Mouse (Mus musculus) embryonic stem cell, embryonic (primary cell): Measurements from ENCODE around the gene Obscn.

Source experiments
- CTCF ChIA-PET, 4 experiments: fragments of 300-600 bp in 2 of 4; fragments of 350-600 bp in 2 of 4; sonication (Branson Sonifier 250); formaldehyde crosslinking; loops; one replicate each; lab custom pipeline; 2022; ENCODE audit warnings: inconsistent platforms in 2 of 4; lab: Charles Lee
- POLR2A ChIA-PET, 4 experiments: fragments of 300-600 bp in 2 of 4; fragments of 350-600 bp in 2 of 4; sonication (Branson Sonifier 250); formaldehyde crosslinking; loops; one replicate each; lab custom pipeline; 2022; ENCODE audit warnings: antibody characterized with exemption in 4 of 4, inconsistent platforms in 1 of 4; lab: Charles Lee

The Obscn gene

DNA sequence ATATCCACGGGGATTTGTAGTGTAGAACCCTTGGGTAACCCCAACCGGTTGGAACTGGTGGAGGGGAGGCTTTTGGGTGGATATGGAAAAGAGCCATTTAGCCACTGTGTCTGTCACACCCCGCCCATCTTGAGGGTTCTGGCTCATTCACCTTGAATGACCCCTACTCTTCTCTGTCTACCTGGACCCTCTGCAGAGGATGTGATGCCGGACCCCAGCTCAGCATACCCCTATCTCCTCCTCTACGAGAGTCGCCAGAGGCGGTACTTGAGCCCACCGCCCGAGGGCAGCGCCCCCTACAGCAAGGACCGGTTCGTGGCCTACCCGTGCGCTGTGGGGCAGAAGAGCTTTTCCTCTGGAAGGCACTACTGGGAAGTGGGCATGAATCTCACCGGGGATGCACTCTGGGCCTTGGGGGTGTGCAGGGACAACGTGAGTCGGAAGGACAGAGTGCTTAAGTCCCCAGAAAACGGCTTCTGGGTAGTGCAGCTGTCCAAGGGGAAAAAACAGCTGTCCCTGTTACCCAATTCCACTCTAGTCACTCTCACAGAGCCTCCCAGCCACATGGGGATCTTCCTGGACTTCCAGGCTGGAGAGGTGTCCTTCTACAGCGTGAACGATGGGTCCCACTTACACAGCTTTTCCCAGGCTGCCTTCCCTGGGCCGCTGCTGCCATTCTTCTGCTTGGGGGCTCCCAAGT lies 165.2 kb downstream of the Obscn start:
- POLR2A ChIA-PET: interaction anchor here (0.6 to 5.3 kb wide), 22 partner anchors 8 to 66 kb away, joined by 3 to 56 read pairs (median 5); partner anchors contain the start of genes Hist3h2a (in 4 of the 4), Trim17 (in 4 of the 4), Hist3h2ba (in 2 of the 4) and Trim11 (in 2 of the 4)
- CTCF ChIA-PET: interaction anchor here (0.5 to 2.3 kb wide), 26 partner anchors 9 to 332 kb away, joined by 3 to 22 read pairs (median 4); partner anchors contain the start of genes Hist3h2a (in 1 of the 4), Rnf187 (in 1 of the 4) and Trim17 (in 1 of the 4)

DNA sequence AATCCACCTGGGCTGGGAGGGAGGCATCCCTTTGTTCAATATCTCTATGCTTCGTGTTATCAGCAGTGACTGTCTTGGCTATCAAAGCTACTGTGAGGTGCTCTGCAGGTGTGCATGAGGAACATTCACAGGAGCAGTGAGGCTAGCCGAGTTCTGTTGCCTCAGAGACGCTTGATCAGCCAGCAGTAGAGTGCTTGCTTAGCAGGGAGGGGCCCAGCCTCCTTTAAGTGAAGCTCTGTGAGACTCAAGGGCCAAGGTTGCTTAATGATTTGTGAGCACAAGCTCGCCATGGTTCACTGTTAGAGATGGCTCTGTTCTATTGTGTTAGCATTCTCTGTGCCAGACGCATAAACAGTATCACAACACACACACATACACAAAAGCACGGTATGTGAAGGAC lies 166.5 kb downstream of the Obscn start:
- POLR2A ChIA-PET: interaction anchor here in 3 of 4 experiments (0.7 to 5.3 kb wide), 23 partner anchors 8 to 42 kb away, joined by 3 to 56 read pairs (median 5); partner anchors contain the start of genes Hist3h2a (in 3 of the 3), Trim17 (in 3 of the 3), Trim11 (in 2 of the 3) and Hist3h2ba (in 1 of the 3)
- CTCF ChIA-PET: interaction anchor here (0.5 to 2.3 kb wide), 22 partner anchors 8 to 555 kb away, joined by 3 to 19 read pairs (median 3); partner anchors contain the start of genes Rnf187 (in 1 of the 4) and Trim11 (in 1 of the 4)

DNA sequence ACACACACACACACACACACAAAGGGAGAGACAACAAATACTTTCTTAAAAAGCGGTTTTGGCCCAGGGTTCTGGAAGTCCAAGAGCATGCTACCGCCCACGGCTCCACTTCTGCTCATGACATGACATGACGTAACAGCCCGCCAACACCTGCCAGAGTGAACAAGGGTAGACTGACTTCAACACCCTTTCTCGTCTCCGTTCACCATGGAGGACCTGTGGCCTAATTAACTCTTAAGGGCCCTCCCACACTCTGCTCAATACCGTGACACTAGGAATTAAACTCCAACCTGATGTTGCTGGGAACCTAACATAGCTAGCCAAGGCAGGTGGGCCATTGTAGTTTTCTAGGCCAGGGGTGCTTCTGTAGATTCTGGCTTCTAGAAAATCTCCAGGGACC lies 167.2 kb downstream of the Obscn start:
- CTCF ChIA-PET: interaction anchor here (0.6 to 2.3 kb wide), 10 partner anchors 9 to 336 kb away, joined by 3 to 19 read pairs (median 3); partner anchors contain the start of gene Trim11 (in 1 of the 4)
- POLR2A ChIA-PET: interaction anchor here in 3 of 4 experiments (0.7 to 5.3 kb wide), 16 partner anchors 8 to 30 kb away, joined by 3 to 56 read pairs (median 4); partner anchors contain the start of genes Hist3h2a (in 2 of the 3), Trim11 (in 2 of the 3), Trim17 (in 2 of the 3) and Hist3h2ba (in 1 of the 3)

DNA sequence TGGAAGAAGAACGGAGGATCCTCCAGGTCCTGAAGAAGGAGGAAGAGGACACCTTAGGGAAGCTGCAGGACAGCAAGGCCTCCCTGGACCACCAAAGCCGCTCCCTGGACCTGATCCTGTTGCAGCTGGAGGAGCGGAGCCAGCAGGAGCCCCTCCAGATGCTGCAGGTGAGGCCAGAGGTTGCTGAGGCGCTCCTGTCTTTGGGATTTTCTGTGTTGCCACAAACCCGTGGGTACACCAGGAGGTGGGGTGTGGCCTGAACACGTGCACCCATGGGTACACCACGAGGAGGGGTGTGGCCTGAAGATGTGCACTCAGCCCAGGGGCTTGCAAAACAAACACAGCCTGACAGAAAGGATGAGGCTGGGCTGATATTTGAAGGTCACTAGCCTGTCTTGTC lies 167.7 kb downstream of the Obscn start:
- CTCF ChIA-PET: interaction anchor here in 1 of 4 experiments (1.6 kb wide), 1 partner anchor 40 kb away, joined by 3 read pairs; no protein-coding TSS in a partner anchor
- POLR2A ChIA-PET: interaction anchor here in 2 of 4 experiments (0.9 to 5.3 kb wide), 6 partner anchors 10 to 25 kb away, joined by 3 to 56 read pairs (median 20); partner anchors contain the start of genes Hist3h2a (in 2 of the 2), Trim11 (in 2 of the 2) and Trim17 (in 2 of the 2)

DNA sequence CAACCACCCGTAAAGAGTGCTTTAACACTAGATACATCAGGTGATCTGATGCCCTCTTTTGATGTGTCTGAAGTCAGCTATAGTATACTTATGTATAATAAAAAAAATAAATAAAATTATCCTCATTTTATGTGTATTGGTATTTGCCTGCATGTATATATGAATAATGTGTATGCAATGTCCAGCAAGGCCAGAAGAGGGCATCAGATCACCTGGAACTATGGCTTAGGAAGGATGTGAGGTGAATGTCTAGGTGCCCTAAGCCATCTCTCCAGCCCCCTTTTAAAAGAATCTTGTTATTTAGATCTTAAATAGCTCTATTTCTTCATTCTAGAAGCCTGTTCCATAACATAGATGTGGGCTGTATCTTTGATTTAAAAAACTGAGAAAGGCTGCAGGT lies 168.9 kb downstream of the Obscn start:
- POLR2A ChIA-PET: interaction anchor here in 2 of 4 experiments (0.7 to 4.6 kb wide), 6 partner anchors 10 to 37 kb away, joined by 3 to 39 read pairs (median 8); partner anchors contain the start of genes Hist3h2a (in 2 of the 2), Trim11 (in 2 of the 2), Trim17 (in 2 of the 2) and Hist3h2ba (in 1 of the 2)

DNA sequence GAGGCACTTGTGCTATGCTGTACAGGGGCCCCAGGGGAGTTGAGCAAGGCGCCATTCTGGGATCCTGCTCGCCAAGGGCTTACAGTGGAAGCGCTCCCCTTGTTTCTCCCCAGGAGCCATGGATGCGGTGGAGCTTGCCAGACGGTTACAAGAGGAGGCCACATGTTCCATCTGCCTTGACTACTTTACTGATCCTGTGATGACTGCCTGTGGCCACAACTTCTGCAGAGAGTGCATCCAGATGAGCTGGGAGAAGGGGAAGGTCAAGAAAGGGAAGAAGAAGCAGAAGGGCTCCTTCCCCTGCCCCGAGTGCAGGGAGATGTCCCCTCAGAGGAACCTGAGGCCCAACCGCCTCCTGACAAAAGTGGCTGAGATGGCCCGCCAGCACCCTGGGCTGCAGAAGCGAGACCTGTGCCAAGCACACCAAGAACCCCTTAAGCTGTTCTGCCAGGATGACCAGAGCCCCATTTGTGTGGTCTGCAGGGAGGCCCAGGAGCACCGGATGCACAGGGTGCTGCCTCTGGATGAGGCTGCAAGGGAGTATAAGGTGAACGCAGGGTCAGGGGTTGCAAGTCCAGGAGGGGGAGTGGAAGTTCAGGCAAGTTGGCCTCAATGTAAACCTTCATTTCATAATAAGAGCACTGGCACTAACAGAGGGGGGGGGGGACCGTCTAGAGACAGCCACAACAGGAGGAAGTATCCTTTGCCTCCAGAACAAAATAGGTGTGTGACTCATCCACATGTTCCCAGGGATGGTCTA lies 171.0 kb downstream of the Obscn start:
- POLR2A ChIA-PET: interaction anchor here in 3 of 4 experiments (1.0 to 4.6 kb wide), 8 partner anchors 10 to 186 kb away, joined by 3 to 39 read pairs (median 6); partner anchors contain the start of genes Hist3h2a (in 3 of the 3), Trim17 (in 3 of the 3) and Trim11 (in 2 of the 3)

More for the DNA sequence above, 168.9 kb downstream of the Obscn start:
- CTCF ChIA-PET: interaction anchor here in 2 of 4 experiments (1.3 to 1.4 kb wide), 2 partner anchors 12 to 14 kb away, joined by 3 to 5 read pairs; no protein-coding TSS in a partner anchor

DNA sequence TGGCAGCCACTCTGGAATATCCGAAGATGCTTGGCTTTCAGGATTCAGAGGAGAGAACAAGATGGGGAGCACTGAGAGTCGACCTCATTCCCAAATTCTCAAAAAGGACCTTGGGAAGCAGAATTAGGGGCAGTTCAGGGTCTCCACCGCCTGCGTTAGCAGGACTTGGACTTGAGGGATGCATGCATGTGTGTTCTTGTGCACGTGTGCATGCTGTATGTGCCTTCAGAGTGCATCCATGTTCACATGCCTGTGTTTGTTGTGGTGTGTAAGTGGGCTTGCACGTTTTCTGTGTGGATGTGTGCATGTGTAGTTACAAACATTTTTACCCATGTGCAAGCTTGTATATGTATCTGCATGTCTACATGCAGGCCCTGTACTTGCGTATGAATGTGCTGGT lies 172.0 kb downstream of the Obscn start:
- ChIA-PET POLR2A (interaction anchor here in 3 of 4 experiments (0.5 to 4.6 kb wide), 9 partner anchors 9 to 1446 kb away, joined by 3 to 39 read pairs (median 5); partner anchors contain the start of genes Hist3h2a (in 3 of the 3), Trim17 (in 3 of the 3), Fam114a2 (in 1 of the 3) and Mfap3 (in 1 of the 3)), CTCF (interaction anchor here in 2 of 4 experiments (0.5 to 0.7 kb wide), 2 partner anchors 36 to 203 kb away, joined by 3 to 4 read pairs; no protein-coding TSS in a partner anchor)

More for the DNA sequence above, 171.0 kb downstream of the Obscn start:
- CTCF ChIA-PET: interaction anchor here in 1 of 4 experiments (0.7 to 1.0 kb wide), 2 partner anchors 17 to 37 kb away, joined by 3 to 5 read pairs; no protein-coding TSS in a partner anchor

DNA sequence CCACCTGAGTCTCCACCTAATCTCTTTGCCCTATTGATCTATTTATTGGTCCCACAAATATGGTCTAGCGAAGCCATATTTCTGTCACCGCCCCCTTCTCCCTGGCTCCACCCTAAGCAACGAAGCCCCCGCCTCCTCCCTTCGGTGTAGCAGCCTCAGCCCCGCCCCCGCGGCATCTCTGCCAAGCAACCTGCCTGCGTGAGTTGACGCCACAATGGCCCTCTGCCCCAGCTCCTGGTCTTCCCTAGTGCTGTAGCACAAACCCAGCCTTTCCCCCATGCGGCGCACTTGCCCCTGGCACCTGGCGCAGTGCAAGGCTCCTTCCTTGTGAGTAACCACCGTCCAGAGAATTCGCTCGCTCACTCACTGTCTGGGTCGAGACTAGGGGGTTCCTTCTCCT lies 172.7 kb downstream of the Obscn start:
- CTCF ChIA-PET: interaction anchor here in 1 of 4 experiments (0.6 kb wide), 1 partner anchor 120 kb away, joined by 3 read pairs; no protein-coding TSS in a partner anchor

DNA sequence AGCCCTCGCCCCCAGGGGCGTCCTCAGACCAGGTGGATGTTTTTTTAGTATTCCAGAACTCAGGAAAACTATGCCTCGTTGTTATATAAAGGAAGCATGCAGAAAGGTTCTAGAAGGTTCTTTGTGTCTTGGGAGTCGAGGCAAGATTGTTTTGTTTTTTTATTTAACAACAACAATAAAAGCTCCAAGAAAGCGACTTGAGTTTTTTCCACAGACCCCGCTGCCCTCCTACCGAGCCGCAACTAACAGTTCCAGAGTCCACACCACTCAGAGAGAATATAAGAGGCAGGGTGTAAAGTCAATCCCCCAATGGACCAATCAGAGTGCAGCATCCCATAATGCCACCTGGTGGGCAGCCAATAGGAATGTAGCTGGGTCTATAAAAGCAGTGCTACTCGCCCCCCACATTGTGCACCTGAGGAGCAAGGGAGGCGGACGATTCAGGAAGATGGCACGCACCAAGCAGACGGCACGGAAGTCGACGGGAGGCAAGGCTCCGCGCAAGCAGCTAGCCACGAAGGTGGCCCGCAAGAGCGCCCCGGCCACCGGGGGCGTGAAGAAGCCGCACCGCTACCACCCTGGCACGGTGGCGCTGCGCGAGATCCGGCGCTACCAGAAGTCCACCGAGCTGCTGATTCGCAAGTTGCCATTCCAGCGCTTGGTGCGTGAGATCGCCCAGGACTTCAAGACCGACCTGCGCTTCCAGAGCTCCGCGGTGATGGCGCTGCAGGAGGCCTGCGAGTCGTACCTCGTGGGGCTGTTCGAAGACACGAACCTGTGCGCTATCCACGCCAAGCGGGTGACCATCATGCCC lies 174.6 kb downstream of the Obscn start:
- ChIA-PET CTCF (interaction anchor here (0.6 to 3.5 kb wide), 9 partner anchors 9 to 166 kb away, joined by 3 to 16 read pairs (median 4); no protein-coding TSS in a partner anchor), POLR2A (interaction anchor here (0.6 to 11.1 kb wide), 32 partner anchors 8 to 508 kb away, joined by 3 to 133 read pairs (median 4); partner anchors contain the start of genes Trim11 (in 4 of the 4), Hist3h2ba (in 2 of the 4), Rnf187 (in 2 of the 4) and Zfp39 (in 2 of the 4))

More for the DNA sequence above, 172.7 kb downstream of the Obscn start:
- POLR2A ChIA-PET: interaction anchor here (0.5 to 11.1 kb wide), 8 partner anchors 8 to 1445 kb away, joined by 3 to 133 read pairs (median 6); partner anchors contain the start of genes Hist3h2a (in 4 of the 4), Trim17 (in 4 of the 4), Fam114a2 (in 1 of the 4) and Mfap3 (in 1 of the 4)

DNA sequence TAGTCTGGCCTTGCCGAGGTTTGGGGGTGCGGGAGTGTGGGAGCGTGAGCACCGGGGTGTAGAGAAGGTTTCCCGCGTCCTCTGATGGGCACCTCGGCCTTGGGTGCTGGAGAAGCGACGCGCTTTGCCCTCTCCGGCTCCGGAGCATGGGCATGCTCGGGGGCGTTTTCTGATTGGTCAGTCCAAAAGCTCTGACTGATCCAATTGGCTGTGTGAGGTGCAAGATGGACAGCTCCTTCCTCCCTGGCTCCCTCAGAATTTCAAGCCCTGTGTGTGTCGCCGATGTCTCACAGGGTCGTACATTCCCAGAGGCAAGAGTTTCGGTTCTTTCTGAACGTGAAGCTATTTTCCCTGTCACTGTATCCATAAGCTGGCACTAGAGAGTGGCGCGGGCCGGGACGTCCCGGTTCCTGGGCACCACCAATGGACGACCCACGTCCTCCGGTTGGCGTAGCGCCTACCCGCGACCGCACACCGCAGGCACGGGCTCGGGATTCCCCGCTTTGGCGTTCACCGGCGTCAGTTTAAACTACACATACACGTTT lies 176.2 kb downstream of the Obscn start:
- ChIA-PET CTCF (interaction anchor here (0.6 to 3.5 kb wide), 20 partner anchors 10 to 620 kb away, joined by 3 to 16 read pairs (median 5); partner anchors contain the start of genes Hist3h2ba (in 2 of the 4) and Trim11 (in 2 of the 4)), POLR2A (interaction anchor here in 3 of 4 experiments (0.6 to 11.1 kb wide), 29 partner anchors 9 to 629 kb away, joined by 3 to 133 read pairs (median 6); partner anchors contain the start of genes Hist3h2ba (in 3 of the 3), Trim11 (in 3 of the 3), Rnf187 (in 2 of the 3) and Iba57 (in 1 of the 3))

DNA sequence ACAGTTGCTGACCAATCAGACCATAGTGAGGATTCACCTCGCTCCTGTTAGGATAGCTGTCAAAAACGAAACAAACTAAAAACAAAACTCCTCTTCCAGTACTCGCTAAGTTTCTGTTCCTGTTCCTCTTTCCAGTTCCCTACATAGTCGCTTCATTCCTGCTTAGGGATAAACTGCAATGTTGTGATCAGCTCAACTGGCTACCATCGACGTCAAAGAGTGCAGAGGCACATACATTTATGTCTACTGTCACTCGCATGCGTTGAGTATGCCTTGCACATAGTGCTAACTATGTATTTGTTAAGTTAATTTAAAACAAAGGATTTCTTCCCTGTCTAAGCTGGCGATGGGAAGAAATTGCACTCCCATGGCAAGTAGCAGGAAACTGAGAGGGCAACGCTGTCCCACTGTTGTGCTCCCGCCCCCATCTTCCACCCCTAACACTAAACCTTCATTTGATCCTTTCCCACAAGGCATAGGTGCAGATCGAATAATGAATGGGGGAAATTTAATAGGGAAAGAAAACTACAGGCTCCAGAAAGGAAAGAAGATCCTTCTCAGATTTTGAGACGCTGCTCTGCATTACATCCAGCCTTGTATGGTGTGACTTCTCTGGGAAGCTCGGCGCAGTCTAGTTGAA lies 176.9 kb downstream of the Obscn start:
- CTCF ChIA-PET: interaction anchor here (0.6 to 3.5 kb wide), 17 partner anchors 10 to 620 kb away, joined by 3 to 16 read pairs (median 5); partner anchors contain the start of genes Hist3h2ba (in 2 of the 4) and Trim11 (in 2 of the 4)
- POLR2A ChIA-PET: interaction anchor here (0.6 to 11.1 kb wide), 27 partner anchors 10 to 628 kb away, joined by 3 to 133 read pairs (median 6); partner anchors contain the start of genes Hist3h2ba (in 3 of the 4), Trim11 (in 3 of the 4), Iba57 (in 1 of the 4) and Rnf187 (in 1 of the 4)

DNA sequence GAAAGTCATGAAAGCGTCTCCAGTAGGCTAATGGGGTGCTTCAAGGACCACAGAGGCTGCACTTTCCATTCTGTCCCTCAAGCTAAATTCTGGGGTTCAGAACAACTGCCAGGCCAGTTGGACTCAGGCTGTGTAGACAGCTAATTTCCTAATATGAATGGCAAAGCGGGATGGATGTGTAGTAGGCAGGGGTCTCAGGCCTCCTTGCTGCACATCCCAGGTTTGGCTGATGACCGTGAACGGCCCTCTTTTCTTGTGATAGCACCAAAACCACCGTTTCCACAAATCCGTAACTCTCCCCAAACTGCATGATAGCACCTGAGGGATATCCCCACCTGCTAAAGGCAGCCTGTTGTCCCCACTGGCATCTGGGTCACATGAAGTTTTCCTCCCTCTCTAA lies 177.7 kb downstream of the Obscn start:
- POLR2A ChIA-PET: interaction anchor here in 3 of 4 experiments (0.7 to 11.1 kb wide), 9 partner anchors 9 to 78 kb away, joined by 3 to 133 read pairs (median 8); partner anchors contain the start of genes Hist3h2ba (in 2 of the 3) and Trim11 (in 2 of the 3)

DNA sequence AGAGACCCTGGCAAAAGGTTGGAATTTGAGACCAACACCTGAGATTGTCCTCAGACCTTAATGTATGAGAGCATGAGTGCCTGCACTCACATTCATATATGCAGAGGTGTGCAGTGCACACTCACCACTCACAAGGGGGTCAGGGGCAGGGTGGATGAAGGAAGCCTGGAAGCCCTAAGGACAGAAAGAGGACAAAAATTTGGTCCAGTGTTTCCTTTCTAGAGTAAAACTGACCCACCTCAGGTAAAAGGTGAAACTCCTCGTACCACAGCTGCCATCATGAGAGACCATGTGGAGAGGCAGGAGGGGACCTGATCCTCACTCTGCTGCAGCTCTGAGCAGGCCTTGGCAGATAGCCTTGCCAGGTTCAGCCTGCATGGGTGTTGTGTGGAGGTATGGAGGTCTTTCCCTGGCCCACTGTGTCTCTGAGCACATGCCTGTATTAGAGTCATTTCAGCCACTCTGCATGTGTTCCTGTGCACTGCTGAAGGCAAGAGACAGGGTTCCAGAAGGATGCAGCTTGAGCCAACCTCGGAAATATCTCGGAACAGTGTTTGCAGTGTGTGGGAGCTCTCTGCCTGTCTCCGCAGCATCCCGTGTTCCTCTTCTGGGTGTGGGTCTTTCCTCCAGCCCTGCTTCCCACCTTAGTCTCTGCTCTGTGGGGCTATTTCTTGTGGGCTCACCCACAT lies 178.8 kb downstream of the Obscn start:
- ChIA-PET POLR2A (interaction anchor here in 2 of 4 experiments (0.8 to 11.1 kb wide), 7 partner anchors 8 to 137 kb away, joined by 3 to 133 read pairs (median 24); partner anchors contain the start of genes Hist3h2ba (in 1 of the 2) and Trim11 (in 1 of the 2)), CTCF (interaction anchor here in 2 of 4 experiments (0.6 to 1.6 kb wide), 2 partner anchors 25 to 38 kb away, joined by 3 to 4 read pairs; no protein-coding TSS in a partner anchor)

More for the DNA sequence above, 177.7 kb downstream of the Obscn start:
- CTCF ChIA-PET: interaction anchor here in 2 of 4 experiments (1.6 to 1.8 kb wide), 2 partner anchors 23 to 31 kb away, joined by 4 to 9 read pairs; no protein-coding TSS in a partner anchor
